8 mouse cellular contexts compared by ENCODE assay signal in genomic region chr10:81365073-81365472, GRCm38 (mm10). TPM values are rescaled to one million over a fixed set of nuclear protein-coding genes. Genes with fewer than 3 reads are reported as not detected.
DNase-seq lines count a peak whose midpoint lies in the region; ATAC-seq and TF ChIP-seq lines count a peak whose summit lies in the region.

No protein-coding gene starts in this region.

- no peaks in the 10 kb centered on the region for H3K9me3 ChIP-seq in hindbrain, embryonic 11.5 days (ENCODE audit: control insufficient read depth, low read length)
- no peaks in the 10 kb centered on the region for H3K9me3 ChIP-seq in hindbrain, postnatal 0 days (ENCODE audit: low read length)
- no peaks in the 10 kb centered on the region for H3K9me3 ChIP-seq in MEL (replicated peaks; ENCODE audit: insufficient read depth, low read length)
- no peaks in the 10 kb centered on the region for H3K9me3 ChIP-seq in embryonic facial prominence, embryonic 15.5 days (replicated peaks)
- no peaks in the 10 kb centered on the region for H3K9me3 ChIP-seq in liver, embryonic 13.5 days (replicated peaks)

- no peak; a peak in 1 of 4 replicates for TF ChIP-seq POLR2A in MEL (IDR thresholded peaks at IDR 0.05; ENCODE audit: control insufficient read depth in 1 of 2, insufficient read depth in 1 of 2, low read depth in 1 of 2, low read length in 2 of 2, poor library complexity in 1 of 2)

- no peaks in the 10 kb centered on the region for H3K79me2 ChIP-seq in MEL (ENCODE audit: control insufficient read depth, insufficient read depth, low read length, poor library complexity)

- H3K27ac ChIP-seq in hindbrain, embryonic 11.5 days (ENCODE audit: low read depth, low read length) = no peak overlapping the region
- H3K27ac ChIP-seq in hindbrain, postnatal 0 days = no peak overlapping the region
- H3K27ac ChIP-seq in MEL (ENCODE audit: control insufficient read depth, low read depth, low read length) = no peak overlapping the region
- no peak overlapping the region for H3K27ac ChIP-seq in embryonic facial prominence, embryonic 15.5 days (replicated peaks)
- H3K27ac ChIP-seq in liver, embryonic 13.5 days = peak overlapping the region; percentile 98

- peaks cover 22% of the 10 kb centered on the region for H3K36me3 ChIP-seq in hindbrain, embryonic 11.5 days (ENCODE audit: control insufficient read depth, insufficient read depth, low read length)
- peaks cover 35% of the 10 kb centered on the region for H3K36me3 ChIP-seq in hindbrain, postnatal 0 days (ENCODE audit: insufficient read depth, low read length)
- peaks cover 0 to 3% of the 10 kb centered on the region in 2 experiments; a peak in 1 of 4 replicates for H3K36me3 ChIP-seq in MEL (ENCODE audit: control insufficient read depth in 1 of 2, insufficient read depth in 2 of 2, low read length in 2 of 2)
- peaks cover 44% of the 10 kb centered on the region for H3K36me3 ChIP-seq in embryonic facial prominence, embryonic 15.5 days
- H3K36me3 ChIP-seq in liver, embryonic 13.5 days = peaks cover 82% of the 10 kb centered on the region

- no peak for TF ChIP-seq CTCF in hindbrain, postnatal 0 days (IDR thresholded peaks at IDR 0.05; ENCODE audit: low read depth)
- TF ChIP-seq CTCF in MEL (IDR thresholded peaks at IDR 0.05 in 2 of 3, conservative IDR thresholded peaks at IDR 0.05 in 1 of 3; ENCODE audit: control insufficient read depth in 1 of 3, insufficient read depth in 1 of 3, low read depth in 2 of 3, low read length in 3 of 3, poor library complexity in 1 of 3, severe bottlenecking in 1 of 3) = no peak

- no peak for TF ChIP-seq RAD21 in MEL (IDR thresholded peaks at IDR 0.05; ENCODE audit: low read depth, low read length)

- peaks cover 28% of the 10 kb centered on the region for H3K4me1 ChIP-seq in hindbrain, embryonic 11.5 days (replicated peaks; ENCODE audit: control insufficient read depth, insufficient read depth, low read length)
- 0 out of 2 replicates have a peak, but pooled peaks cover 5% of the 10 kb centered on the region for H3K4me1 ChIP-seq in hindbrain, postnatal 0 days (ENCODE audit: insufficient read depth, low read length)
- peaks cover 0 to 5% of the 10 kb centered on the region in 2 experiments; a peak in 1 of 4 replicates for H3K4me1 ChIP-seq in MEL (ENCODE audit: control insufficient read depth in 1 of 2, insufficient read depth in 2 of 2, low read length in 2 of 2)
- peaks cover 43% of the 10 kb centered on the region for H3K4me1 ChIP-seq in embryonic facial prominence, embryonic 15.5 days
- H3K4me1 ChIP-seq in liver, embryonic 13.5 days (replicated peaks) = peaks cover 82% of the 10 kb centered on the region

- no peak overlapping the region for H3K9ac ChIP-seq in hindbrain, embryonic 11.5 days (ENCODE audit: low read depth, low read length)
- H3K9ac ChIP-seq in hindbrain, postnatal 0 days (replicated peaks; ENCODE audit: low read length) = no peak overlapping the region
- no peak overlapping the region for H3K9ac ChIP-seq in MEL (ENCODE audit: control insufficient read depth, low read depth, low read length, poor library complexity, severe bottlenecking)
- H3K9ac ChIP-seq in embryonic facial prominence, embryonic 15.5 days = no peak overlapping the region
- H3K9ac ChIP-seq in liver, embryonic 13.5 days = peak overlapping the region; percentile 99

- no peak for DNase-seq in hindbrain, embryonic 11.5 days (ENCODE audit: low spot score)
- DNase-seq in hindbrain, postnatal 0 days (ENCODE audit: low spot score) = no peak
- no peak for DNase-seq in MEL (ENCODE audit: low read depth, low spot score)
- no peak for DNase-seq in liver, embryonic 13.5 days
- no peak for DNase-seq in urinary bladder, postnatal 14 days (ENCODE audit: low spot score)
- DNase-seq in Muller cell, postnatal 12 days (ENCODE audit: inconsistent ontology term) = no peak

- H3K4me3 ChIP-seq in hindbrain, embryonic 11.5 days (ENCODE audit: low read depth, low read length) = no peak overlapping the region
- no peak overlapping the region for H3K4me3 ChIP-seq in hindbrain, postnatal 0 days (ENCODE audit: low read length)
- no peak overlapping the region for H3K4me3 ChIP-seq in MEL (ENCODE audit: control insufficient read depth in 1 of 2, insufficient read depth in 1 of 2, low read depth in 2 of 2, low read length in 2 of 2)
- H3K4me3 ChIP-seq in embryonic facial prominence, embryonic 15.5 days (replicated peaks) = peak overlapping the region; percentile 34; the same call in 1 of the 2 replicates
- H3K4me3 ChIP-seq in liver, embryonic 13.5 days (replicated peaks) = no peak overlapping the region

- no peak for TF ChIP-seq EP300 in MEL (IDR thresholded peaks at IDR 0.05; ENCODE audit: low read depth in 1 of 2, low read length in 2 of 2)

- peak; percentile 18 for ATAC-seq in hindbrain, embryonic 11.5 days (ENCODE audit: low FRiP score)
- ATAC-seq in hindbrain, postnatal 0 days = no peak
- ATAC-seq in embryonic facial prominence, embryonic 15.5 days (ENCODE audit: insufficient number of reproducible peaks, low FRiP score, low TSS enrichment, low read depth) = no peak; the same call in 1 of the 2 replicates
- ATAC-seq in liver, embryonic 13.5 days (ENCODE audit: low read depth) = no peak
- no peak for ATAC-seq in granulocyte monocyte progenitor cell, adult 5-6 weeks (replicated peaks; ENCODE audit: poor library complexity, severe bottlenecking)

- 36% methylated on average over 4 of the region's 4 CpGs for WGBS in hindbrain, embryonic 11.5 days
- WGBS in hindbrain, postnatal 0 days = 30% methylated on average over 4 of the region's 4 CpGs
- WGBS in embryonic facial prominence, embryonic 15.5 days = 35% methylated on average over 4 of the region's 4 CpGs
- 48% methylated on average over 4 of the region's 4 CpGs for WGBS in liver, embryonic 13.5 days (ENCODE audit: insufficient replicate concordance)

- H3K27me3 ChIP-seq in hindbrain, embryonic 11.5 days (ENCODE audit: control insufficient read depth, insufficient read depth, low read length) = peaks cover 19% of the 10 kb centered on the region
- no peaks in the 10 kb centered on the region for H3K27me3 ChIP-seq in hindbrain, postnatal 0 days (ENCODE audit: insufficient read depth, low read length)
- no peaks in the 10 kb centered on the region for H3K27me3 ChIP-seq in MEL (ENCODE audit: control insufficient read depth in 1 of 2, insufficient read depth in 2 of 2, low read length in 2 of 2)
- peaks cover 28% of the 10 kb centered on the region for H3K27me3 ChIP-seq in embryonic facial prominence, embryonic 15.5 days
- H3K27me3 ChIP-seq in liver, embryonic 13.5 days = no peaks in the 10 kb centered on the region

- H3K4me2 ChIP-seq in hindbrain, embryonic 11.5 days (replicated peaks; ENCODE audit: low read depth, low read length) = 0 out of 2 replicates have a peak overlapping the region, but pooled peaks have one; percentile 3
- H3K4me2 ChIP-seq in hindbrain, postnatal 0 days (ENCODE audit: low read depth, low read length) = no peak overlapping the region
- peak overlapping the region; percentile 53; the same call in 1 of the 2 replicates for H3K4me2 ChIP-seq in embryonic facial prominence, embryonic 15.5 days (replicated peaks)
- peak overlapping the region; percentile 95; the same call in 1 of the 2 replicates for H3K4me2 ChIP-seq in liver, embryonic 13.5 days

RNA-seq across cellular contexts. Expression of gene 4930404N11Rik, which starts 0.5 kb away (rescaled TPM):
- 0.47 TPM in 1 of 2 replicates, not detected in the other for polyA plus RNA-seq in hindbrain, embryonic 11.5 days (2014; fragmentation: Nextera tagmentation; extraction: Ambion mirVana)
- not detected in 2 replicates for total RNA-seq in hindbrain, postnatal 0 days (2014; rRNA removed)
- 0.25 and 0.99 TPM in 2 replicates for polyA plus RNA-seq in hindbrain, postnatal 0 days (2015; fragmentation: Nextera tagmentation; extraction: Ambion mirVana)
- total RNA-seq in MEL (2012; rRNA removed) = 6.7 and 12.1 TPM in 2 replicates
- 1 to 10 TPM in 1 of 2 experiments, not detected in 1; 3.1 TPM for polyA plus RNA-seq in MEL (2012; ENCODE audit: insufficient read depth in 1 of 2, insufficient read length in 2 of 2, low read depth in 1 of 2, low replicate concordance in 2 of 2, missing spikeins in 1 of 2)
- polyA plus RNA-seq in embryonic facial prominence, embryonic 15.5 days (2015; fragmentation: Nextera tagmentation; extraction: Ambion mirVana) = 0.73 and 1.3 TPM in 2 replicates
- 1.2 and 1.4 TPM in 2 replicates for polyA plus RNA-seq in liver, embryonic 13.5 days (2015; fragmentation: Nextera tagmentation; extraction: Ambion mirVana)
- total RNA-seq in granulocyte monocyte progenitor cell, adult 5-6 weeks (2014; fragmentation: Nextera tagmentation) = not detected in 2 replicates
- total RNA-seq in granulocyte monocyte progenitor cell, adult 5-6 weeks (2017) = 0.10 and 0.26 TPM in 2 replicates

RNA-seq across cellular contexts. Expression of gene Mfsd12, which starts 7.8 kb away (rescaled TPM):
- 3.9 and 4.6 TPM in 2 replicates for polyA plus RNA-seq in hindbrain, embryonic 11.5 days (2014; fragmentation: Nextera tagmentation; extraction: Ambion mirVana)
- total RNA-seq in hindbrain, postnatal 0 days (2014; rRNA removed) = 34.4 and 38.1 TPM in 2 replicates
- polyA plus RNA-seq in hindbrain, postnatal 0 days (2015; fragmentation: Nextera tagmentation; extraction: Ambion mirVana) = 13.6 TPM in 2 replicates
- 17.9 and 29.0 TPM in 2 replicates for total RNA-seq in MEL (2012; rRNA removed)
- 10 to 100 TPM in 1 of 2 experiments, not detected in 1; 22.5 TPM for polyA plus RNA-seq in MEL (2012; ENCODE audit: insufficient read depth in 1 of 2, insufficient read length in 2 of 2, low read depth in 1 of 2, low replicate concordance in 2 of 2, missing spikeins in 1 of 2)
- 15.8 and 16.2 TPM in 2 replicates for polyA plus RNA-seq in embryonic facial prominence, embryonic 15.5 days (2015; fragmentation: Nextera tagmentation; extraction: Ambion mirVana)
- 12.5 and 13.1 TPM in 2 replicates for polyA plus RNA-seq in liver, embryonic 13.5 days (2015; fragmentation: Nextera tagmentation; extraction: Ambion mirVana)
- total RNA-seq in granulocyte monocyte progenitor cell, adult 5-6 weeks (2014; fragmentation: Nextera tagmentation) = 12.0 and 17.5 TPM in 2 replicates
- 10.8 and 11.5 TPM in 2 replicates for total RNA-seq in granulocyte monocyte progenitor cell, adult 5-6 weeks (2017)

RNA-seq across cellular contexts. Expression of gene Fzr1, which starts 13.2 kb away (rescaled TPM):
- 83.0 and 92.1 TPM in 2 replicates for polyA plus RNA-seq in hindbrain, embryonic 11.5 days (2014; fragmentation: Nextera tagmentation; extraction: Ambion mirVana)
- total RNA-seq in hindbrain, postnatal 0 days (2014; rRNA removed) = 106 and 118 TPM in 2 replicates
- polyA plus RNA-seq in hindbrain, postnatal 0 days (2015; fragmentation: Nextera tagmentation; extraction: Ambion mirVana) = 131 and 134 TPM in 2 replicates
- total RNA-seq in MEL (2012; rRNA removed) = 20.7 and 24.7 TPM in 2 replicates
- polyA plus RNA-seq in MEL (2012; ENCODE audit: insufficient read depth in 1 of 2, insufficient read length in 2 of 2, low read depth in 1 of 2, low replicate concordance in 2 of 2, missing spikeins in 1 of 2) = 100 to 1,000 TPM in 1 of 2 experiments, not detected in 1; 115 TPM
- 98.8 and 102 TPM in 2 replicates for polyA plus RNA-seq in embryonic facial prominence, embryonic 15.5 days (2015; fragmentation: Nextera tagmentation; extraction: Ambion mirVana)
- 89.5 and 94.1 TPM in 2 replicates for polyA plus RNA-seq in liver, embryonic 13.5 days (2015; fragmentation: Nextera tagmentation; extraction: Ambion mirVana)
- total RNA-seq in granulocyte monocyte progenitor cell, adult 5-6 weeks (2014; fragmentation: Nextera tagmentation) = 14.8 and 17.0 TPM in 2 replicates
- total RNA-seq in granulocyte monocyte progenitor cell, adult 5-6 weeks (2017) = 13.5 and 15.3 TPM in 2 replicates

RNA-seq across cellular contexts. Expression of gene Hmg20b, which starts 14.8 kb away (rescaled TPM):
- polyA plus RNA-seq in hindbrain, embryonic 11.5 days (2014; fragmentation: Nextera tagmentation; extraction: Ambion mirVana) = 90.2 and 100 TPM in 2 replicates
- total RNA-seq in hindbrain, postnatal 0 days (2014; rRNA removed) = 20.8 and 28.5 TPM in 2 replicates
- 36.8 and 41.1 TPM in 2 replicates for polyA plus RNA-seq in hindbrain, postnatal 0 days (2015; fragmentation: Nextera tagmentation; extraction: Ambion mirVana)
- 22.8 and 27.0 TPM in 2 replicates for total RNA-seq in MEL (2012; rRNA removed)
- polyA plus RNA-seq in MEL (2012; ENCODE audit: insufficient read depth in 1 of 2, insufficient read length in 2 of 2, low read depth in 1 of 2, low replicate concordance in 2 of 2, missing spikeins in 1 of 2) = 10 to 100 TPM in 1 of 2 experiments, not detected in 1; 92.7 TPM
- polyA plus RNA-seq in embryonic facial prominence, embryonic 15.5 days (2015; fragmentation: Nextera tagmentation; extraction: Ambion mirVana) = 94.7 and 96.1 TPM in 2 replicates
- 27.1 and 30.3 TPM in 2 replicates for polyA plus RNA-seq in liver, embryonic 13.5 days (2015; fragmentation: Nextera tagmentation; extraction: Ambion mirVana)
- 19.1 and 43.4 TPM in 2 replicates for total RNA-seq in granulocyte monocyte progenitor cell, adult 5-6 weeks (2014; fragmentation: Nextera tagmentation)
- total RNA-seq in granulocyte monocyte progenitor cell, adult 5-6 weeks (2017) = 29.8 and 35.5 TPM in 2 replicates

RNA-seq across cellular contexts. Expression of gene Dohh, which starts 19.2 kb away (rescaled TPM):
- polyA plus RNA-seq in hindbrain, embryonic 11.5 days (2014; fragmentation: Nextera tagmentation; extraction: Ambion mirVana) = 44.8 and 52.6 TPM in 2 replicates
- 146 TPM in 2 replicates for total RNA-seq in hindbrain, postnatal 0 days (2014; rRNA removed)
- 111 and 114 TPM in 2 replicates for polyA plus RNA-seq in hindbrain, postnatal 0 days (2015; fragmentation: Nextera tagmentation; extraction: Ambion mirVana)
- total RNA-seq in MEL (2012; rRNA removed) = 153 and 157 TPM in 2 replicates
- 100 to 1,000 TPM in 1 of 2 experiments, not detected in 1; 145 TPM for polyA plus RNA-seq in MEL (2012; ENCODE audit: insufficient read depth in 1 of 2, insufficient read length in 2 of 2, low read depth in 1 of 2, low replicate concordance in 2 of 2, missing spikeins in 1 of 2)
- polyA plus RNA-seq in embryonic facial prominence, embryonic 15.5 days (2015; fragmentation: Nextera tagmentation; extraction: Ambion mirVana) = 83.1 and 85.2 TPM in 2 replicates
- 61.1 and 68.7 TPM in 2 replicates for polyA plus RNA-seq in liver, embryonic 13.5 days (2015; fragmentation: Nextera tagmentation; extraction: Ambion mirVana)
- total RNA-seq in granulocyte monocyte progenitor cell, adult 5-6 weeks (2014; fragmentation: Nextera tagmentation) = 12.2 and 34.9 TPM in 2 replicates
- total RNA-seq in granulocyte monocyte progenitor cell, adult 5-6 weeks (2017) = 41.8 and 46.2 TPM in 2 replicates
